Mouse (Mus musculus) MEL (cell line): ENCODE measurements around the gene Asxl2. TPM values are rescaled to one million over a fixed set of nuclear protein-coding genes. Genes with fewer than 3 reads are reported as not detected.

Experiments used
- DNase-seq: peaks from one replicate; pipeline ENCODE4 v3.0.0; 2011; ENCODE audit warnings: low read depth, low spot score
- H3K27ac ChIP-seq: 2 replicates; pipeline ENCODE4 v1.5.1; 2012; ENCODE audit warnings: low read depth, mild to moderate bottlenecking, control low read depth, low read length, moderate library complexity; ENCODE audit not compliant: control insufficient read depth
- H3K27me3 ChIP-seq, 2 experiments: fragments of 150-350 bp in 1 of 2; sonication (generic) in 1 of 2; 2 replicates each; pipeline ENCODE4 v1.6.1; 2012; ENCODE audit warnings: low read length in 2 of 2, mild to moderate bottlenecking in 2 of 2, improper control_type of control experiment in 1 of 2, moderate library complexity in 1 of 2; ENCODE audit not compliant: insufficient read depth in 2 of 2, control insufficient read depth in 1 of 2
- H3K36me3 ChIP-seq, 2 experiments: 2 replicates each; pipeline ENCODE4 v1.6.1; 2012 to 2014; ENCODE audit warnings: low read length in 2 of 2, improper control_type of control experiment in 1 of 2, inconsistent platforms in 1 of 2, mild to moderate bottlenecking in 1 of 2; ENCODE audit not compliant: insufficient read depth in 2 of 2, control insufficient read depth in 1 of 2
- H3K4me1 ChIP-seq, 2 experiments: fragments of 150-350 bp in 1 of 2; sonication (generic) in 1 of 2; 2 replicates each; pipeline ENCODE4 v1.6.1; 2012; ENCODE audit warnings: low read length in 2 of 2, improper control_type of control experiment in 1 of 2, mild to moderate bottlenecking in 1 of 2; ENCODE audit not compliant: insufficient read depth in 2 of 2, control insufficient read depth in 1 of 2
- H3K4me3 ChIP-seq, 2 experiments: fragments of 150-350 bp in 1 of 2; sonication (generic) in 1 of 2; 2 replicates each; pipeline ENCODE4 v1.5.1; 2012; ENCODE audit warnings: low read depth in 2 of 2, low read length in 2 of 2, mild to moderate bottlenecking in 2 of 2, moderate library complexity in 2 of 2, control low read depth in 1 of 2, improper control_type of control experiment in 1 of 2; ENCODE audit not compliant: control insufficient read depth in 1 of 2, insufficient read depth in 1 of 2
- H3K79me2 ChIP-seq: 2 replicates; pipeline ENCODE4 v1.6.1; 2012; ENCODE audit warnings: mild to moderate bottlenecking, low read length, moderate library complexity; ENCODE audit not compliant: control insufficient read depth, poor library complexity, insufficient read depth
- H3K9ac ChIP-seq: 2 replicates; pipeline ENCODE4 v1.6.1; 2012; ENCODE audit warnings: low read depth, mild to moderate bottlenecking, control low read depth, low read length, moderate library complexity; ENCODE audit not compliant: control insufficient read depth, poor library complexity, severe bottlenecking
- H3K9me3 ChIP-seq: fragments of 150-350 bp; sonication (generic); replicated peaks from 2 replicates; pipeline ENCODE4 v1.6.1; 2012; ENCODE audit warnings: mild to moderate bottlenecking, low read length, improper control_type of control experiment, moderate library complexity; ENCODE audit not compliant: insufficient read depth
- CTCF ChIP-seq, 3 experiments: IDR thresholded peaks in 2 of 3; conservative IDR thresholded peaks in 1 of 3; 2 replicates each; pipeline ENCODE4 v1.5.1; 2011 to 2012; ENCODE audit warnings: low read length in 3 of 3, low read depth in 2 of 3, mild to moderate bottlenecking in 2 of 3, improper control_type of control experiment in 1 of 3, inconsistent platforms in 1 of 3, mixed read lengths in 1 of 3, moderate library complexity in 1 of 3; ENCODE audit not compliant: control insufficient read depth in 1 of 3, insufficient read depth in 1 of 3, poor library complexity in 1 of 3, severe bottlenecking in 1 of 3
- E2F4 ChIP-seq: IDR thresholded peaks from 2 replicates; pipeline ENCODE4 v1.6.1; 2011; ENCODE audit warnings: low read depth, low read length, improper control_type of control experiment, borderline replicate concordance
- ELF1 ChIP-seq: IDR thresholded peaks from 2 replicates; pipeline ENCODE4 v1.6.1; 2014; ENCODE audit warnings: low read depth, mild to moderate bottlenecking, inconsistent platforms, low read length, improper control_type of control experiment, moderate library complexity
- GABPA ChIP-seq: IDR thresholded peaks from 2 replicates; pipeline ENCODE4 v1.6.1; 2012; ENCODE audit warnings: low read depth, mild to moderate bottlenecking, inconsistent platforms, low read length, improper control_type of control experiment, moderate library complexity
- GATA1 ChIP-seq: IDR thresholded peaks from 2 replicates; pipeline ENCODE4 v1.6.1; 2011; ENCODE audit warnings: low read depth, low read length, improper control_type of control experiment
- HCFC1 ChIP-seq: IDR thresholded peaks from 2 replicates; pipeline ENCODE4 v1.6.1; 2012; ENCODE audit warnings: low read depth, mild to moderate bottlenecking, inconsistent platforms, low read length, improper control_type of control experiment, moderate library complexity
- JUND ChIP-seq: IDR thresholded peaks from 2 replicates; pipeline ENCODE4 v1.6.1; 2011; ENCODE audit warnings: low read depth, mild to moderate bottlenecking, improper control_type of control experiment, low read length
- KAT2A ChIP-seq: conservative IDR thresholded peaks from 2 replicates; pipeline ENCODE4 v1.6.1; 2012; ENCODE audit warnings: low read depth, low read length, improper control_type of control experiment, inconsistent platforms
- MEF2A ChIP-seq: IDR thresholded peaks from 2 replicates; pipeline ENCODE4 v1.6.1; 2014; ENCODE audit warnings: low read depth, mild to moderate bottlenecking, inconsistent platforms, low read length, improper control_type of control experiment; ENCODE audit not compliant: poor library complexity, insufficient replicate concordance, severe bottlenecking; ENCODE audit errors: extremely low read depth
- NELFE ChIP-seq: IDR thresholded peaks from 2 replicates; pipeline ENCODE4 v1.6.1; 2011; ENCODE audit warnings: low read depth, low read length, improper control_type of control experiment
- NRF1 ChIP-seq: IDR thresholded peaks from 2 replicates; pipeline ENCODE4 v1.6.1; 2014; ENCODE audit warnings: low read depth, mild to moderate bottlenecking, inconsistent platforms, low read length, improper control_type of control experiment, moderate library complexity; ENCODE audit not compliant: poor library complexity, insufficient read depth, severe bottlenecking
- POLR2A ChIP-seq, 2 experiments: IDR thresholded peaks; 2 replicates each; pipeline ENCODE4 v1.6.1; 2011 to 2012; ENCODE audit warnings: low read length in 2 of 2, mild to moderate bottlenecking in 2 of 2, control low read depth in 1 of 2, improper control_type of control experiment in 1 of 2, low read depth in 1 of 2, moderate library complexity in 1 of 2; ENCODE audit not compliant: control insufficient read depth in 1 of 2, insufficient read depth in 1 of 2, poor library complexity in 1 of 2
- POLR2AphosphoS5 ChIP-seq: IDR thresholded peaks from 2 replicates; pipeline ENCODE4 v1.6.1; 2012; ENCODE audit warnings: low read depth, borderline replicate concordance, mild to moderate bottlenecking, inconsistent platforms, low read length, moderate library complexity, mixed read lengths
- TAL1 ChIP-seq: IDR thresholded peaks from 2 replicates; pipeline ENCODE4 v1.6.1; 2012; ENCODE audit warnings: mild to moderate bottlenecking, inconsistent platforms, low read length, moderate library complexity, mixed read lengths
- TCF12 ChIP-seq: IDR thresholded peaks from 2 replicates; pipeline ENCODE4 v1.6.1; 2014; ENCODE audit warnings: low read depth, mild to moderate bottlenecking, inconsistent platforms, low read length, improper control_type of control experiment, moderate library complexity
- UBTF ChIP-seq: IDR thresholded peaks from 2 replicates; pipeline ENCODE4 v1.6.1; 2012; ENCODE audit warnings: low read depth, mild to moderate bottlenecking, inconsistent platforms, low read length, improper control_type of control experiment, moderate library complexity, borderline replicate concordance; ENCODE audit not compliant: insufficient read depth
- USF2 ChIP-seq, 2 experiments: IDR thresholded peaks; 2 replicates each; pipeline ENCODE4 v1.6.1; 2011 to 2012; ENCODE audit warnings: improper control_type of control experiment in 2 of 2, low read length in 2 of 2, borderline replicate concordance in 1 of 2, inconsistent platforms in 1 of 2, low read depth in 1 of 2, mild to moderate bottlenecking in 1 of 2; ENCODE audit not compliant: insufficient read depth in 1 of 2
- ZMIZ1 ChIP-seq: IDR thresholded peaks from 2 replicates; pipeline ENCODE4 v1.6.1; 2012; ENCODE audit warnings: low read depth, mild to moderate bottlenecking, inconsistent platforms, low read length, improper control_type of control experiment, moderate library complexity
- ZNF384 ChIP-seq: IDR thresholded peaks from 2 replicates; pipeline ENCODE4 v1.6.1; 2012; ENCODE audit warnings: low read depth, mild to moderate bottlenecking, inconsistent platforms, low read length, improper control_type of control experiment
- polyA plus RNA-seq, 2 experiments: library from polyadenylated mRNA; stranded (reverse) in 1 of 2; unstranded in 1 of 2; fragments of >175 nt in 1 of 2; fragments of >200 nt in 1 of 2; gene quantifications; 2 replicates each; pipeline versions ENCODE4 v1.2.1 to v1.2.4; 2012; ENCODE audit warnings: low replicate concordance in 2 of 2, low read depth in 1 of 2; ENCODE audit not compliant: insufficient read length in 2 of 2, insufficient read depth in 1 of 2, missing spikeins in 1 of 2
- total RNA-seq: library from RNA; depleted of rRNA; stranded (reverse); fragments of 300-350 nt; gene quantifications from 2 replicates; pipeline ENCODE4 v1.2.3, GENCODE M21; 2012

Gene Asxl2
- total and polyA plus RNA-seq, 3 experiments = 18.8 to 62.0 (median 26.2) TPM

DNA sequence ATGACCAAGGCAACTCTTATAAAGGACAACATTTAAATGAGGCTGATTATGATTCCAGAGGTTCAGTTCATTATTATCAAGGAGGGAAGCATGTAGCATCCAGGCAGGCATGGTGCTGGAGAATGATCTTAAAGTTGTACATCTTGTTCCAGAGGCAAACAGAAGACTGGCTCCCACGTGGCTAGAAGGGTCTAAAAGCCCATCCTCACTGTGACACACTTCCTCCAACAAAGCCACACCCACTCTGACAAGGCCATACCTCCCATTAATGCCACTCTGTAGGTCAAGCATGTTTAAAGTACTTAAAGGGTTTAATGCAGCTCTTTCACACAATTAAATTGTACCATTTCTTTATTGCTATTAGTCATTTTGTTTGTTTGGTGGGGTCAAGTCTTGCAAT is 7.1 kb downstream of the Asxl2 start:
- no peaks in the 10 kb centered on the region for H3K9me3 ChIP-seq
- peaks cover 18 to 21% of the 10 kb centered on the region in 2 experiments for H3K4me1 ChIP-seq

DNA sequence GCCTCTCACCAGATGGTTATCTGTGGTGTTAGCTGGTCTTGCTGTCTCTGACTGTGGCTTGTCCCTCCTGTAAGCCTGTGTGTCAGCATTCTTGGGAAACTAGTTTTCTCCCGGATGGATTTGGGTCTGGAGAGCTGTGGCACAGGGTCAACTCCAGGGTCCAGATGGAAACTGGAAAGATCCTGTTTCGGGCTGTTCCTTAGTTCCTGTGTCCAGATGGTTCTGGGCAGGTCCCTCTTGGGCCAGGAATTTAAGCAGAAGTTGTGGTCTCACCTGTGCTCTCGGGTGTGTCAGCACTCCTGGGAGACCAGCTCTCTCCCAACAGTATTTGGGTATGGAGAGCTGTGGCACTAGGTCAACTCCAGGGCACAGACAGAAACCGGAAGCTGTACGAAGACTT is 9.8 kb downstream of the Asxl2 start:
- Histone ChIP-seq H3K27me3 (no peaks in the 10 kb centered on the region), H3K4me3 (no peak overlapping the region), H3K79me2 (peaks cover 59% of the 10 kb centered on the region), H3K9ac (no peak overlapping the region), H3K27ac (no peak overlapping the region), H3K4me1 (peaks cover 16 to 18% of the 10 kb centered on the region in 2 experiments), H3K9me3 (no peaks in the 10 kb centered on the region), H3K36me3 (peaks cover 8 to 39% of the 10 kb centered on the region in 2 experiments)
- TF ChIP-seq E2F4 (no peak), JUND (no peak), ZMIZ1 (no peak), NELFE (no peak), POLR2A (IDR thresholded peaks at IDR 0.05; ENCODE audit: control insufficient read depth in 1 of 2, insufficient read depth in 1 of 2, low read depth in 1 of 2, low read length in 2 of 2, poor library complexity in 1 of 2) (no peak), UBTF (no peak), NRF1 (no peak), ZNF384 (no peak), MEF2A (no peak), USF2 (IDR thresholded peaks at IDR 0.05; ENCODE audit: borderline replicate concordance in 1 of 2, insufficient read depth in 1 of 2, low read depth in 1 of 2, low read length in 2 of 2) (no peak), ELF1 (no peak), POLR2AphosphoS5 (no peak), HCFC1 (no peak), KAT2A (no peak), GABPA (no peak), TCF12 (no peak), GATA1 (no peak), TAL1 (no peak), CTCF (IDR thresholded peaks at IDR 0.05 in 2 of 3, conservative IDR thresholded peaks at IDR 0.05 in 1 of 3; ENCODE audit: control insufficient read depth in 1 of 3, insufficient read depth in 1 of 3, low read depth in 2 of 3, low read length in 3 of 3, poor library complexity in 1 of 3, severe bottlenecking in 1 of 3) (no peak)
- no peak for DNase-seq

More for the DNA sequence above, 7.1 kb downstream of the Asxl2 start:
- no peak for TF ChIP-seq ELF1
- TF ChIP-seq, all 39 proteins: peak for 0
- Histone ChIP-seq H3K9ac (no peak overlapping the region), H3K27ac (no peak overlapping the region), H3K79me2 (peaks cover 71% of the 10 kb centered on the region), H3K36me3 (peaks cover 8 to 46% of the 10 kb centered on the region in 2 experiments), H3K4me3 (no peak overlapping the region), H3K27me3 (no peaks in the 10 kb centered on the region)
- no peak for DNase-seq
